Mouse (Mus musculus): ENCODE measurements at regions not wholly inside any gene's neighbourhood (a gene's known extent, or its start where the extent isn't known, plus 50 kb on each side); places are given as distances from the start of the nearest gene placed in this dataset.

DNA sequence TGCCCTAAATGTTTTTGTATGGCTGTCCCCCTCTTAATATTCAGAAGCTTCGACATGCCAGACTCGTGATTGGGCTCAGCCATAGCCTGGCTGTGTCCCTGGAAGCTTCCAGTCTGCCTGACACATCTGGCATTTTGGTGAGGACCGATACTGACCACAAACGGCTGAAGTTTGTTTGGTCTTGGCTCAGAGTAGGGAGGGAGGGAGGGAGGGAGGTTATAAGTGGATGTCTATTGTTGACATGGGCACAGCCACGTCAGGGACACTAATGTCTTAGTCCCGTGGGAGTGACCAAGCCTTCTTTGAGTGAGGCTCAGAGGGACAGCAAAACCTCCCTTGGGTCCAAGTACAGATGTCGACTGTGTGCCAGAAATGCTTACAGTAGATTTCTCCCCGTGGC is 151.7 kb downstream of the Chst1 start:
- DNase-seq (ENCODE audit: low spot score in 2 of 2) = no peak

DNA sequence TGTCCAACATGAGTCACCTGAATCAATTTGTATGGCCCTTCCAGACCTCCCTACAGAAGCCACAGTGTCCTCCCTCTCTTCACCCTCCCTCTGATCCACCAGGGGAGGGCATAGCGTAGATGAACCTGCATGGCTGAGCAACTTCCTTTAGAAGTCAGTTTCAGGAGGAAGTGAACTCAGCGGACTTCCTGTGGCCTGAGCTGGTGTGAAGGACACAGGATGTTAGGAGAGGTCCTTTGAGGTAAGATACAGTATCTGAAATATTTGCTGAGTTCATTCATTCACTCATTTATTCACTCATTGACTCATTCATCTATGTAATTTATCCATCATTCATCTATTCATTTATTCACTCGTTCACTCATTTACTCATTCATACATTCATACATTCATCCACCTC is 152.6 kb downstream of the Chst1 start:
- no peak for DNase-seq (ENCODE audit: low spot score in 2 of 2)

DNA sequence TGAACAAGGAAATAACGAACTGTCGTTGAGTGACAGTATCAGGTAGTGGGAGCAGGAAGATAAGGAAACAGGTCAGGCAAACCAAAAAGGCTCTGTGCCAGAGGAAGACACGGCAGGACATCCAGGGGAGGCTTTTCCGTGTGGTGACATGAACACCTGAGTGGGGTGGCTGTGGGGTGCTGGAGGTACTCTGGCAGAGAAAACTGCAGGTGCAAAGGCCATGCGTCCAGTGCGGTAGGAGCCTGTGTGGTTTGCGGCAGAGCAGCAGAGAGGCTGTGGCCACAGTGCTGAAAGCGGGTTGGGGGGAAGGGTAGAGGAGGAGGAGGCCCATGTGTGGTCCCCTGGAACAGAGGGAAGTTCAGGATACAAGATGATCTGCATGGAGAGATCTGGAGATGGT is 153.3 kb downstream of the Chst1 start:
- no peak for DNase-seq (ENCODE audit: low spot score in 2 of 2)

DNA sequence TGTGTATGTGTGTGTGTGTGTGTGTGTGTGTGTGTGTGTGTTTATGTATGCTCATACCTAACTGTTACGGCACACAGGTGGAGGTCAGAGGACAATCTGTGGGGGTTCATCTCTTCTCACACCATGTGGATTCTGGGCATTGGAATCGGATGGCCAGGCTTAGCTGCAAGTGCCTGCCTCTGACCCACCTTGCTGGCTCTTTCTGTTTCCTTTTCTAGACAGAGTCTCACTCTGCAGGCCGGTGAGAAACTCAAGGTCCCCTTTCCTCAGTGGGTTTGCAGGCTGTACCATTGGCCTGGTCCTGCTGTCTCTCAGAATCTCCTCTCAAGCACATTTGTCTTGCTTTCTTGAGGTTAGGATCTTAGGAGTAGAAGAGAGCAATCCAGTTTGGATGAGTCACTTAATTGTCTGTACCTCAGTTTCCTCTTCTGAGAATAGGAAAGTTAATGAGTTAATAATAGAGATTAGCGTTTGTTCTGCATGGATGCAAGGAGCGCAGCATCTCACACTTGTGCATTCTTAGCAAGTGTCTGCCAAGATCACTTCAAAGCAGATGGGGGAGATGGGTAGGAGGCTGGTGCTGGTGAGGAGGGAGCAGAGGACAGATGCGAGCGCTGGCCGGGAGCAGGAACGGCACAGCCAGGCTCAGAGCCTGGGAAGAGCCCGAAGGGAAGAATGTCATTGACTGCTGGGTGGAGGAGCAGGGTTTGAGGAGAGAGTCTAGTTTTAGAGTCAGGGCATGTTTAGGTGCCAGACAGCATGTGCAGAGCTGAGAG is 155.2 kb downstream of the Chst1 start:
- DNase-seq (ENCODE audit: low spot score in 2 of 2) = no peak

DNA sequence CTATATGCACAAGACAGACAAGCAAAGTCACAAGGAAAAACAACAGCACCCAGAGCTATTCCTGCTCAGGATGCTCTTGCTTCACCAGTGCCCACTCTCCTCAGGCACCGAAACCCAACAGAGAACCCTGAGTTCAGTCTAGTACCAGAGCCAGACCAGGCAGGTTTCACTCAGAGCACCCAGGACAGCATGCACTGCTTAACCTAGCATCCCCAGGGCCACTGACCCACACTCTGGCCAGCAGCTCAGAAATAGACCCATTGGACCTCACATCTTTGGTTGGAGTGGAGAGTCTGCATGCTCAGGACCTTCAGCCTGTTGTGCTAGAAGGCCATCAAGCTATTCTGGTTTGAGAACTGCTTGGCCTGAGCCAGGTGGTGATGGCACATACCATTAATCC is 157.0 kb downstream of the Chst1 start:
- no peak for DNase-seq (ENCODE audit: low spot score in 2 of 2)

- DNase-seq (ENCODE audit: low spot score in 2 of 2) = no peak
These were observed 156.1 kb upstream of the Syt13 start for GRCm38 (mm10) chr2:92758775-92759174.

DNA sequence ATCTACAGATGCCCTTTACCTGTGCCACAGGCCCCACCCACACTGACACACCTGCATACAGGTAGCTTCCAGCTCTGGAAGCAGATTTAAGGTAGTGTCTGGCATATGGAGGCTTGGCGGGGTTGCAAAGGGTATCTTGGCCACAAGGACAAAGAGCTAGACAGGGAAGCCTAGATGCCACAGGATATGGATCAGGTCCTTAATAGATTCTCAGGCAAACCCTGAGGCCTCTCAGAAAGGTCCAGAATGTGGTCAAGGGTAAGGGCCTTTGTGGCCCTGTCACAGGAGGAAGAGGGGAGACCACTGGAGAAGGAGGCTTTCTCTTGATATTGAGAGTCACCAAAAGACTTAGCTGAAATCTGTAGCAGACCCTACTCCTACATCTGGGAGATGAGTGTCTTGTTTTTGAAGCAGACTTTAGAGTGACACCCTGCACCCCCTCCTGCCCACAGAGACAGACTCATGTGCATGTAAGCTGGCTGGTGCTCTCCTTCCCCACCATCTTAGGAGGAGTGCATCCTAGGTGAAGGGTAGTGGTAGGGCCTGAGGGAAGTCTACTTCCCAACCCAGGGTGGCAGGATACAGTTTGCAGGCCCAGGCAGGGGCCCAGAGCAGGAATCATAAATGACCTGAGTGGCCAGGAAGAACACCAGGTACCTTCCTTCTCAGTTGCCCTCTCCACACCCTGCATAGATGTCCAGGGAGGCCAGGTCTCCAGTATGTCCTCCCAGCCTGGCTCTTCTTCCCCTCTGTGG is 150.8 kb upstream of the Syt13 start:
- DNase-seq (ENCODE audit: low spot score in 2 of 2) = no peak

DNA sequence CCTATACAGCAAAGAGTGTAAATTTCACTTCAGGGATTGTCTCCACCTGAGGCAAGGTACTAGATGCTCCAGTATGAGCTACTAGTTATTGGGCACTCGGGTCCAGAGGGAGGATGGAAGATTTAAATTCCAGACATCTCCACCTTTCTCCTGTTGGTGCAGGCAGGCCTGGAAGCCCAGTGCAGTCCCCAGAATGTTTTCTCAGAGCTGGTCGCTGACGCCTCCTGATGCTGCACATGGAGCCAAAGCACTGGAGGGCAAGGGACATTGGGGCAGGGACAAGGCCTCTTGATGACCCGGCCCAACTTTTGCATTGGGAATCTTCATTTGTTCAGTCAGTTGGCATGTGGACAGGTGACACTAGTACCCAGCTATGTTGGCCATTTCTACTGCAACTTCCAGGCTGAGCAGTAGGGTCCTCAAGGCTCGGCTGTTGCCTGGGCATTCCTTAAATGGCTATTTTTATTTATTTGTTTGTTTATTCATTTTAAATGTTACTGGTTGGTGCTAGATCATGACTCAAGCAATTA is 147.4 kb upstream of the Syt13 start:
- no peak for DNase-seq (ENCODE audit: low spot score in 2 of 2)

- DNase-seq (ENCODE audit: low spot score in 2 of 2) = no peak
These were observed 146.8 kb upstream of the Syt13 start for GRCm38 (mm10) chr2:92768088-92768487.

DNA sequence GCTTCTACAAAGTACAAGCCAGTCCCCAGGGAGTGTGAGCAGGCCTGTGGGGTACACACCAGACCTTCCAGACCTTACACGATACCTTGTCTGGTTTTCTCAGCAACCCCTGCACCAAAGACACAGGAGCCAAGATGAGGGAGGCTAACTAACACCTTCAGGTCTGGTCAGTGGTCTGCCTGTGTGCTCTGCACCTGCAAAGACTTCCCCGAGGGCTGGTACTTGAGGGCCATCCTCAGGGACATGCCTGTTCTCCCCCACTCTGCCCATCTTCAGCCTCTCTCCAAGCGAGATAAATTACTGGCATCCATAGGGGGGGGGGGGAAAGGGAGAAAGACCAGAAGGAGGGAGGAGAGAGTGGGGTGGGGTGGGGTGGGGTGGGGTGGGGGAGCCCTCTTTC is 145.8 kb upstream of the Syt13 start:
- DNase-seq (ENCODE audit: low spot score in 2 of 2) = no peak

DNA sequence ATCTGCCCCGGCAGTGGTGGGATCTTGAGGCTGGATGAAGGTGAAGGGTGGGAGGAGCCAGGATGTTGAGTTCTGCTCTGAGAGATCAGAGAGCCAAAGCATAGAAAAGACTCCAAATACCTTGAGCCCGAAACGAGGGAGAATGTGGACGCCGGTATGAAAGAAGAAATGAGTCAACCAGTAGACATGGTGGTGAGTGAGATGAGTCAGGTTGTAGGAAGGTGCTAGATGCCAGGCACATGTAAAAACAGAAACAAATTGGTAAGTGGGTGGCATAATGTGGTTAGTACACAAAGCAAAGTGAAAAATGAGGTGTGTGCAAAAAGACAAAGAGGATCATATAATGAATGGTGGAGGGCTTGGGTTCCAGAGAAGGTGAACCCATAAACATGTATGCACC is 144.8 kb upstream of the Syt13 start:
- no peak for DNase-seq (ENCODE audit: low spot score in 2 of 2)

GRCm38 (mm10) chr2:92772623-92773022 is 142.3 kb upstream of the Syt13 start:
- no peak for DNase-seq (ENCODE audit: low spot score in 2 of 2)

DNA sequence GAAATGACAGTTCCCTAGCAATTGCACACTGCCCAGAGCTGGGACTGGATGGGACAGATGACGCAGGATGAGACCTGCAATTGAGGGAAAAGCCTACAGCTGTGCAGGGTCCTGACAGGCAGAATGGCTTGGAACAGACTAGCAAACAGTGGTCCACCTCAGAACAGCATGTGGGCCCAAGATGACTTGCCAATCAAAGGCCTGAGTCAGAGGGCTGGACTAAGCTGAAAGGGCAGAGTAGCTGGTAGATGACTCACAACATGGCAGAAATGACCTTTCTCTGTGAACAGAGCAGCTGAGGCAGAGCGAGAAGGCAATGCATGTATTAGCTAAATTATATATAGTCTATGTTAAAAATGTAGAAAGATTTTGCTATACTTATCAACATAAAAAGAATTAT is 138.4 kb upstream of the Syt13 start:
- no peak for DNase-seq (ENCODE audit: low spot score in 2 of 2)

DNA sequence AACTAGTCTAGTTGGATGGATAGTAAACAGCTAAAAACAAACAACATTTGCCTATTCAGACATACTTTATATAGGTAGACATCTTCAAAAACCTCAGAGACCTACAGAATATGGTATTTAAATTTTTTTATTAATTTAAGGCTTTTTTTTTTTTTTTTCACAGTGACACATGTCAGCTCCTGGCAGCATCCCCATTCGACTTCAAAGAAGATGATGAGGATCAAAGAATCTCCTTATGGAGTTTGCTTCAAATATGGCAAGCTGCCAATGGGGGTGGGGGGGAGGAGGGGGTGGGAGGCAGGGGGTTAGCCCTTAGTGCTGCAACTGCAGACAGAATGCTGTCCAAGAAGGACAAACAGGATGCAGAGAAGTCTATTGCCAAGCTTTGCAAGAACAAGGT is 135.8 kb upstream of the Syt13 start:
- no peak for DNase-seq (ENCODE audit: low spot score in 2 of 2)

DNA sequence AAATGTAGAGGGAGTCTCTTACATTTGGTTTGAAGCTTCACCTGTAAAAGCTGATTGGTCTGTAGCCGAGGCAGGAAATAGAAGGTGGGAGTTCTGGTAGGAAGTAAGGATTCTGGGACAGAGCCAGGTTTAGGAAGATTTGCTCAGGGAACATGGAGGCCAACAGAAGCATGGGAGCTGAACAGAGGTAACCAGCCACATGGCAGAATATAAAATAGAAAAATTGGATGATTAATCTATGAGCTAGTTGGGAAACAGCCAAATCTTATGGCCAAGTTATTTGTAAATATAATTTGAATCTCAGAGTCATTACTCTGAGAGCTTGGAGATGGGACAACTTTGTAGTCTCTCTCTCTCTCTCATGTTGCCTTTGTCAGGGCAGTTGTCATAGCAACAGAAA is 134.9 kb upstream of the Syt13 start:
- no peak for DNase-seq (ENCODE audit: low spot score in 2 of 2)

DNA sequence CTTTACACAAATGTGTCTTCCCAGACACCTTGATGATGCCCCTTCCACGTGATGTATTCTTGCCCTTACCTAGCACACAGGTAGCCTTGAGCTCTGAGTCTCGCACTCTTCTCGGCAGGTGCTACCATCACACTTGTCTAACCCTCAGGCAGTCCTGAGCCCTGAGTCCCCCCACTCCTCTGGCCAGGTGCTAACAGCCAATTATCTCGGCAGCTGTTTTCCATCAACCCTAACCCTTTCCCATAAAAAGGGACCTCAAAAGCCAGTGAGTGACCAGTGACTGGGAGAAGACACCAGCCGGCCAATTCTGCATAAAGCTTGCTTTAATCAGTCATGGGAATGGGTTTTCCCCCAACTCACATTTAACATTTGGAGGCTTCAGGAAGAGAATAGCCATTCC is 133.4 kb upstream of the Syt13 start:
- DNase-seq (ENCODE audit: low spot score in 2 of 2) = no peak

- DNase-seq (ENCODE audit: low spot score in 2 of 2) = no peak
These were observed 132.3 kb upstream of the Syt13 start for GRCm38 (mm10) chr2:92782621-92783020.

GRCm38 (mm10) chr2:92784916-92785315 is 130.0 kb upstream of the Syt13 start:
- DNase-seq (ENCODE audit: low spot score in 2 of 2) = no peak

DNA sequence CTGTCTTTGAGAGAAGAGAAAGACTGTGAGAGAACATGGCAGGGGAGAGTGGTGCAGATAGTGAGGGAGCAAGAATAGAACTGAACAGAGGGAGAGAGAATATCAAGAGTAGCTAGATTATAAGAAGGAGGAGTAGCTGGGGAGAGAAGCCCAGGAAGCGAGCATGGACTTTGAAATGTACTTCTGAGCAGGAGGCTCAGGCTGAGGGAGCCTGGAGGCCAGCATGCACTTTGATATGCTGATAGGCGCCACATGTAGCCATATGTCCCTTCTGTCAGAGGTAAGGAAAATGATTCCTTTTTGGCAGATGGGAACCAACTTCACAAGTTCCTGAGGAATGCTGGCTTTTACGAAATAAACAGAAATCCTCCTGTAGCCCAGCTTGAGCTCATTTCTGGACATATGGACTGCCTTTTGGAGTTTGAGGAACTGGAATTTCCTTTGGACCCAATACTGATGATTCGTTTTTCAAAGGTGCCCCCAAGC is 126.9 kb upstream of the Syt13 start:
- no peak for DNase-seq (ENCODE audit: low spot score in 2 of 2)

DNA sequence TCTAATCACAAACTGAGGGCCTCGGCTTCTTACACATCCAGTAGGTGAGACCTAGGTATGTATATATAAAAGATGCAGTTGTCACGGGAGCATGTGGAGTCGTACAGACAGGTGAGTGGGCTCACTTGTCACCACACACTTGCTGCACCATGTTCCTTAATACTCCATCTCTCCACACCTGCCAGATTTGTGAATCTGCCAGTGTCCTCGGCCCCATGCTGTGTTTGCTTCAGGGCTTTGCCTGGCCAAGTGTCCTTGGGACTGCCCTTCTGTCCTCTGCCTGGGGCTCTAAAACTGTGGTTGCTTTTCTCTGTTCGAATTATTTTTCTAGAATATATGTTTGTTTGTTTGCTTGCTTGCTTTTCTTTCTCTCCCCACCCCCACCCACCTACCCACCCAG is 126.0 kb upstream of the Syt13 start:
- no peak for DNase-seq (ENCODE audit: low spot score in 2 of 2)

DNA sequence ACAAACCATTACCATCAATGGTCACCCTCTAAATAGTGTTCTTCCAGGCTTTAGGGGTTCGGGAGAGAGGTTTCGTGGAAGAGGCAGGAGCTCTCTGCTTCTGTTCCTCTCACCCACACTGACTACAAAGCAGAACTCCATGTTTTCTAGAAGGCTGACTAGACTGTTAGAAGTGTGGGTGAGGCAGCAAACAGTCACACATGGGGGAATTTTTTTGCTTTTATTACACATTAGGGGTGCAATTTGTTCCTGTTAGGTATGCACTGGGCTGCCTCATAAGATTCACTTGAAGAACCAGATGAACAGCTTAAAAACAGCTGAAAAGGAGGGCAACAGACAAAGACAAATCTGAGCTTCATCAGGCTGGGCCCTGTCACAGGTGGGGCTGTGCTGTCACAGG is 124.5 kb upstream of the Syt13 start:
- DNase-seq (ENCODE audit: low spot score in 2 of 2) = no peak

- DNase-seq (ENCODE audit: low spot score in 2 of 2) = no peak
These were observed 115.1 kb upstream of the Syt13 start for GRCm38 (mm10) chr2:92799770-92800169.

DNA sequence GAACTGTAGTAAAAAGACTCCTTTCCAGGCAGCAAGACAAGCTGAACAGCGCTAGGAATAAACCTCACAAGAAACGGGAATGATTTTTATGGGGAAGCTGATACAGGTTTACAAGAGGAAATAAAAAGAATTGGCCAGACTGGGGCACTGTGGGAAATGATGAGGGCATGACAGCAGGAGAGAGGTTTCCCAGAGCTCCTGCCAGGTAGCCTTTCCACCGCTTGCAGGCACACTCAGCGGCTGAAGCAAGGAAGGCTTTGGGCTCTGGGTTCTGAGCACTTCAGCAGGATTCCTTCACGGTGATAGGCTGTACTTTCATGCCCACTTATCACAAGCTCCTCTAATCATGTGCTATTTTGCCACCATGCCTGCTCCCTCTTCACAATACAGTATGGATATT is 114.2 kb upstream of the Syt13 start:
- no peak for DNase-seq (ENCODE audit: low spot score in 2 of 2)
